Mouse (Mus musculus): Measurements from ENCODE around the gene Pkd2. TPM values are rescaled to one million over a fixed set of nuclear protein-coding genes. Genes with fewer than 3 reads are reported as not detected.

Gene Pkd2
- polyA plus RNA-seq (2014; fragmentation: Nextera tagmentation; extraction: Ambion mirVana): 6.3 and 7.3 TPM in 2 replicates

DNA sequence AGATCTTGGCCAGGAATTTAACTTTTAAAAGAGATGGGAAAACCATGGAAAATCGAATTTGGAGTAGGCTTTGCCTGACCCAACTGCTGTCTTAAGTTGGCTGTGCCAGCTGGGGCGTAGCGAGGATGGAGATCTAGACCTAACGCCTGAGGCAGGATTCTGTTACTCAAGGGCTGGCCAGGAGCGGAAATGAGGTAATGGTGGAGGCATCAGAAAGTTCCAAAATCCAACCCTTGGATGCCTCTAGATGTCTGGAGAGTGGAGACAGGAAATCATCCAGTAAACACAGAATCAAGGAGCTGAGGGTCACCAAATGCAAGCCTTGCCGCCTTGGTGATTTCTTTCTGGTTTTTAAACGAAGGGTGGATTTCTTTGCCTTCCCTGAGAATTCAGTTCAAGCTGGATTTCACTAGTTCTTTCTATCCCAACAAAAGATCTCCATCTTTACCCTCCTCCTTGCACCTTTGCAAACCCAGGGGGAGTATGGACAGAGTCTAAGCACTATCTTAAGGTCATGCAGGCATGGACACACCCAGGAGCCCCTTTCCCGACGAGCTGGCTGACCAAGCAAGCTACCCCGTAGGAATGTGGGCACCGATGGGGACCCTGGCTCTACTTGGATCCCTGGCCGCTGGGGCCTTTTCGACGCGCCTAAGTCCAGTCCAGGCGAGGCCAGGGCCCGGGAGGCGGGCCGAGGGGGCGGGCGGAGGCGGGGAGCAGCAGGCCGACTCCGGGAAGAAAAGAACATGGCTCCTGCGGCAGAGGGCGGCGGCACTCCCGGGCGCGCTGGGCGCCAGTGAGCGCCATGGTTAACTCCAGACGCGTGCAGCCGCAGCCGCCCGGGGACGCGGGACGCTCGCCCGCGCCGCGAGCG is at the start of gene Pkd2:
Gene Pkd2 (plus strand): TSS at position 619 of the 874 bp plus-strand sequence.
- ATAC-seq (peak; percentile 89), DNase-seq (ENCODE audit: low spot score) (peak; percentile 77)
- H3K9ac ChIP-seq (ENCODE audit: low read length): peak within 1 kb of the TSS; percentile 97
- H3K27me3 ChIP-seq (replicated peaks; ENCODE audit: control insufficient read depth, insufficient read depth, low read length): no peaks in the 10 kb centered on the region
- no peaks in the 10 kb centered on the region for H3K9me3 ChIP-seq (replicated peaks; ENCODE audit: control insufficient read depth, low read length)
- peak within 1 kb of the TSS; percentile 95 for H3K27ac ChIP-seq (ENCODE audit: low read depth, low read length)
- peak within 1 kb of the TSS; percentile 73 for H3K4me2 ChIP-seq (ENCODE audit: low read length)
- WGBS: 11% methylated on average over 46 of the region's 46 CpGs
- peaks cover 7% of the 10 kb centered on the region for H3K4me1 ChIP-seq (ENCODE audit: control insufficient read depth, insufficient read depth, low read length)
- no peaks in the 10 kb centered on the region for H3K36me3 ChIP-seq (ENCODE audit: control insufficient read depth, insufficient read depth, low read length)
- H3K4me3 ChIP-seq (ENCODE audit: low read depth, low read length): peak within 1 kb of the TSS; percentile 80

DNA sequence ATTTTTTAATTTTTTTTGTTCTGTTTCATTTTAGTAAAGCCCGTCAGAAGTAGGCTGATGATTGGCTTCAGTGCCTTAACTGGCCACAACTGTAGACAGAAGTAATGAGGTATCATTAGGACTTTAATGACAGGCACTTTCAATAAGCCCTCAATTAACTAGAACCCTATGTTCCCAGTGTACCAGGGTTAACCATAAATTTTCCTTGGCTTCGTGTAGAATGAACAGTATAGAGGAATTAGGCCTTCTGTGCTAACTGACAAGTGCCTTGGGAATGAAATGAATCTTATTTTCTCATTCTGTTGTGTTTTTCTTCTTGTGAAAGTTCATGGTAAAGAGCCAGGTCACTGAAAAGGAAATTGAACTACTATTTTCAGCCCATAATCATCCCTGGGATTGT is 43.3 kb upstream of the Pkd2 start:
- Histone ChIP-seq H3K9ac (ENCODE audit: low read length) (no peak overlapping the region), H3K27me3 (replicated peaks; ENCODE audit: control insufficient read depth, insufficient read depth, low read length) (no peaks in the 10 kb centered on the region), H3K4me1 (ENCODE audit: control insufficient read depth, insufficient read depth, low read length) (no peaks in the 10 kb centered on the region), H3K9me3 (replicated peaks; ENCODE audit: control insufficient read depth, low read length) (no peaks in the 10 kb centered on the region), H3K4me2 (ENCODE audit: low read length) (no peak overlapping the region), H3K36me3 (ENCODE audit: control insufficient read depth, insufficient read depth, low read length) (no peaks in the 10 kb centered on the region), H3K27ac (ENCODE audit: low read depth, low read length) (no peak overlapping the region), H3K4me3 (ENCODE audit: low read depth, low read length) (no peak overlapping the region)
- DNase-seq (ENCODE audit: low spot score) (peak; percentile 72), ATAC-seq (peak; percentile 81)
- WGBS: 19% methylated on average over 2 of the region's 2 CpGs

- 62% methylated on average over 3 of the region's 3 CpGs for WGBS
- H3K4me1 ChIP-seq (ENCODE audit: control insufficient read depth, insufficient read depth, low read length): no peaks in the 10 kb centered on the region
- no peaks in the 10 kb centered on the region for H3K36me3 ChIP-seq (ENCODE audit: control insufficient read depth, insufficient read depth, low read length)
- ATAC-seq (no peak), DNase-seq (ENCODE audit: low spot score) (no peak)
- no peaks in the 10 kb centered on the region for H3K9me3 ChIP-seq (replicated peaks; ENCODE audit: control insufficient read depth, low read length)
- H3K27me3 ChIP-seq (replicated peaks; ENCODE audit: control insufficient read depth, insufficient read depth, low read length): no peaks in the 10 kb centered on the region
- H3K4me2 ChIP-seq (ENCODE audit: low read length): no peak overlapping the region
- H3K9ac ChIP-seq (ENCODE audit: low read length): no peak overlapping the region
- no peak overlapping the region for H3K4me3 ChIP-seq (ENCODE audit: low read depth, low read length)
- no peak overlapping the region for H3K27ac ChIP-seq (ENCODE audit: low read depth, low read length)
These were observed 42.2 kb upstream of the Pkd2 start for GRCm38 (mm10) chr5:104417028-104417427.

DNA sequence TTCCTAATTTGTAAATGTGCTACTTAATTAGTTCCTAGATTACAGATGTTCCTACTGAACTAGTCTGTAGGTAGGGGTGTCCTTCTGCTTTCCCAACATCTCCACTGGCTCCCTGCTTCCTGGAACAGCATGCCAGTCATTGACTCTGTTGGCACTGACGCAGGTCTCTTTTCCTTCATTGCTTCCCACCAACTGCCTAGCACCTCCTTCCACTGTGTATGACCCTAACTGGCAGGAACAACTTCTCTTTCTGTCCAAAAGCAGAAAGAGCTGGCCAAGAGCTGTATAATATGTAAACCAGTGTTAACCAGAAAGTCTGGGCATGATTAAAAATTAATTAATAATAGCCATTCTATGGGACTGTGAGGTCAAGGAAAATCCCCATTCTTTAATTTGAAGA is 41.5 kb upstream of the Pkd2 start:
- H3K27me3 ChIP-seq (replicated peaks; ENCODE audit: control insufficient read depth, insufficient read depth, low read length): no peaks in the 10 kb centered on the region
- H3K4me3 ChIP-seq (ENCODE audit: low read depth, low read length): no peak overlapping the region
- H3K27ac ChIP-seq (ENCODE audit: low read depth, low read length): no peak overlapping the region
- H3K4me2 ChIP-seq (ENCODE audit: low read length): no peak overlapping the region
- no peak for DNase-seq (ENCODE audit: low spot score)
- no peaks in the 10 kb centered on the region for H3K9me3 ChIP-seq (replicated peaks; ENCODE audit: control insufficient read depth, low read length)
- no peak for ATAC-seq
- no peaks in the 10 kb centered on the region for H3K4me1 ChIP-seq (ENCODE audit: control insufficient read depth, insufficient read depth, low read length)
- no peaks in the 10 kb centered on the region for H3K36me3 ChIP-seq (ENCODE audit: control insufficient read depth, insufficient read depth, low read length)
- H3K9ac ChIP-seq (ENCODE audit: low read length): no peak overlapping the region
- WGBS: 85% methylated on average over 1 of the region's 1 CpGs

DNA sequence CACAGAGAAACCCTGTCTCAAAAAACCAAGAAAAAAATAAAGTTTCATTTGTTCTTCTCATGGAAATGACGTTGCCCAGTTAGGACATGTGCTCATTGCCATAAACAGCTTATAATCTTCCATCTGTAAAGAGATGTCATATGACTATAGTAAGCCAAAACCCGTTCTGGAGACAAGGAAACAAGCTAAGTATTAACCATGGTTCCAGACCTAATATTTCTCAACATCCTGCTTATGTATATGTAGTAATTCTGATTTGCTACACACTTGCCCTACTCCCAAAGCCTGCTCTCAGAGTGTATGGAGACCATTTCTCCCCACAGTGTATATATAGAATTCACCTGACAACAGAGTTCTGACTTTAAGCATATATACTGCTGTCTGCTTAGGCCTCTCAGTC is 37.2 kb upstream of the Pkd2 start:
- no peaks in the 10 kb centered on the region for H3K4me1 ChIP-seq (ENCODE audit: control insufficient read depth, insufficient read depth, low read length)

DNA sequence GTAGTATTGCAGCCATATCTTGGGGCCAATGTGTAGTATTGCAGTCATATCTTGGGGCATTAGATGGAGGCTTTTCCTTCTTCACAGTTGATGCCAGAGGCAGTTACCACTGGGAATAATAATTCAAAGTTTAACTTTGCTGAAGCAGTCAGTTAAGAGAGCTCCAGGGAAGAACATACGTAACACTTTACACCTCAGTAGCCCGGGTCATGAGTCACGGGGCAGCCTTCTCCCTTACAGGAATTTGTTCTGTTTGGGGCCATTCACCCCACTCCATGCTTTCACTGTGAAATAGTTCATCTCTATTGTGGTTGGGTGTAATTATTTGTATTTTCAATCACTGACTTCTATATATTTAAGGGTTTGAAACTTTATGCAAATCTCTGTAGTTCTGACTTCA is 35.4 kb upstream of the Pkd2 start:
- Histone ChIP-seq H3K36me3 (ENCODE audit: control insufficient read depth, insufficient read depth, low read length) (no peaks in the 10 kb centered on the region), H3K4me1 (ENCODE audit: control insufficient read depth, insufficient read depth, low read length) (no peaks in the 10 kb centered on the region), H3K27me3 (replicated peaks; ENCODE audit: control insufficient read depth, insufficient read depth, low read length) (no peaks in the 10 kb centered on the region), H3K27ac (ENCODE audit: low read depth, low read length) (no peak overlapping the region), H3K4me3 (ENCODE audit: low read depth, low read length) (no peak overlapping the region), H3K9me3 (replicated peaks; ENCODE audit: control insufficient read depth, low read length) (no peaks in the 10 kb centered on the region), H3K9ac (ENCODE audit: low read length) (no peak overlapping the region), H3K4me2 (ENCODE audit: low read length) (no peak overlapping the region)
- no peak for DNase-seq (ENCODE audit: low spot score)
- no peak for ATAC-seq
- 92% methylated on average over 3 of the region's 3 CpGs for WGBS

More for the DNA sequence above, 37.2 kb upstream of the Pkd2 start:
- no peak overlapping the region for H3K4me2 ChIP-seq (ENCODE audit: low read length)
- H3K4me3 ChIP-seq (ENCODE audit: low read depth, low read length): no peak overlapping the region
- no peak overlapping the region for H3K9ac ChIP-seq (ENCODE audit: low read length)
- 71% methylated on average over 2 of the region's 2 CpGs for WGBS
- DNase-seq (ENCODE audit: low spot score) (no peak), ATAC-seq (no peak)
- no peaks in the 10 kb centered on the region for H3K9me3 ChIP-seq (replicated peaks; ENCODE audit: control insufficient read depth, low read length)
- no peak overlapping the region for H3K27ac ChIP-seq (ENCODE audit: low read depth, low read length)
- H3K36me3 ChIP-seq (ENCODE audit: control insufficient read depth, insufficient read depth, low read length): no peaks in the 10 kb centered on the region
- no peaks in the 10 kb centered on the region for H3K27me3 ChIP-seq (replicated peaks; ENCODE audit: control insufficient read depth, insufficient read depth, low read length)

DNA sequence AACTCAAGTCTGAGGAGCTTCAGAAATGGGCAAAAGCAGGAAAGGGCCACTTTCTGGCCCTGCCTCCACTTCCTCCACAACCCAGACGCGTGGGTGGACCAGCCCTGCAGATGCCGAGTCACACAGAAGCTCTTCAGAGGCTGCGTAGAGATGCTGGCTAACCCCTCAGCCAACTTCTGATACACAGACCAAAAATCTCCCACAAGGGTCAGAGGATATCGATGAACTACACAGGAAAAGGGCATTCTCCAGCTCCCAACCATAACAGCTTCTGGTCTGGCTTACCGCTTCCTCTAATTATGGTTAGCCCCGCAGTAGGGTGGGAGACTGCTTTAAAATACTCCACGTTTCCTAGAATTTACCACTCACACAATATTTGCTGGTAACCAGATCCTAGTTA is 33.3 kb upstream of the Pkd2 start:
- no peak overlapping the region for H3K27ac ChIP-seq (ENCODE audit: low read depth, low read length)
- DNase-seq (ENCODE audit: low spot score) (no peak), ATAC-seq (no peak)
- 93% methylated on average over 8 of the region's 8 CpGs for WGBS
- H3K4me3 ChIP-seq (ENCODE audit: low read depth, low read length): no peak overlapping the region
- no peaks in the 10 kb centered on the region for H3K4me1 ChIP-seq (ENCODE audit: control insufficient read depth, insufficient read depth, low read length)
- H3K9me3 ChIP-seq (replicated peaks; ENCODE audit: control insufficient read depth, low read length): no peaks in the 10 kb centered on the region
- H3K4me2 ChIP-seq (ENCODE audit: low read length): no peak overlapping the region
- no peak overlapping the region for H3K9ac ChIP-seq (ENCODE audit: low read length)
- H3K27me3 ChIP-seq (replicated peaks; ENCODE audit: control insufficient read depth, insufficient read depth, low read length): no peaks in the 10 kb centered on the region
- no peaks in the 10 kb centered on the region for H3K36me3 ChIP-seq (ENCODE audit: control insufficient read depth, insufficient read depth, low read length)

DNA sequence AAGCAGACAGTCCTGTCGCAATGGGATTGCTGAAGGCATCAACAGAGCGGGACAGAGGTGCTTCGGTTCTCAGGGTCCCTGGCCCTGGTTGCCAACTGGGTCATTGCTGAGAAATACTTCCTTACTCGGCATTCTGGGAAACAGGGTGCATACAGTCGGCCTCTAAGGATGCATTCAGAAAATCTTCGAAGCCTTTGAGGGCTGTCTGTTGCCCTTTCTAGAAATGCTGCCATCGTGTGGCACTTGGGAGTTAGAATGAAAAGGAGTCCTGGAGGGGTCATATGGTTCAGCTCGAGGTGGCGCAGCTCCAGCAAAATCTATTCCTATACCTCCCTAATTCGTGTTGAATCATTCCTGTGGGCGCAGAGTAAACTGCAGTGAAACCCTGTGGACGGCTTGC is 26.4 kb upstream of the Pkd2 start:
- H3K27ac ChIP-seq (ENCODE audit: low read depth, low read length): no peak overlapping the region
- WGBS: 47% methylated on average over 12 of the region's 12 CpGs
- DNase-seq (ENCODE audit: low spot score): no peak
- H3K9ac ChIP-seq (ENCODE audit: low read length): no peak overlapping the region
- H3K27me3 ChIP-seq (replicated peaks; ENCODE audit: control insufficient read depth, insufficient read depth, low read length): no peaks in the 10 kb centered on the region
- ATAC-seq: no peak
- H3K9me3 ChIP-seq (replicated peaks; ENCODE audit: control insufficient read depth, low read length): no peaks in the 10 kb centered on the region
- H3K36me3 ChIP-seq (ENCODE audit: control insufficient read depth, insufficient read depth, low read length): no peaks in the 10 kb centered on the region
- H3K4me3 ChIP-seq (ENCODE audit: low read depth, low read length): no peak overlapping the region
- H3K4me1 ChIP-seq (ENCODE audit: control insufficient read depth, insufficient read depth, low read length): no peaks in the 10 kb centered on the region
- no peak overlapping the region for H3K4me2 ChIP-seq (ENCODE audit: low read length)

GRCm38 (mm10) chr5:104433968-104434565 is 25.2 kb upstream of the Pkd2 start:
- H3K4me3 ChIP-seq (ENCODE audit: low read depth, low read length): no peak overlapping the region
- no peaks in the 10 kb centered on the region for H3K9me3 ChIP-seq (replicated peaks; ENCODE audit: control insufficient read depth, low read length)
- no peak overlapping the region for H3K9ac ChIP-seq (ENCODE audit: low read length)
- no peaks in the 10 kb centered on the region for H3K4me1 ChIP-seq (ENCODE audit: control insufficient read depth, insufficient read depth, low read length)
- WGBS: 72% methylated on average over 6 of the region's 6 CpGs
- H3K4me2 ChIP-seq (ENCODE audit: low read length): no peak overlapping the region
- H3K27me3 ChIP-seq (replicated peaks; ENCODE audit: control insufficient read depth, insufficient read depth, low read length): no peaks in the 10 kb centered on the region
- ATAC-seq (no peak), DNase-seq (ENCODE audit: low spot score) (no peak)
- no peak overlapping the region for H3K27ac ChIP-seq (ENCODE audit: low read depth, low read length)
- no peaks in the 10 kb centered on the region for H3K36me3 ChIP-seq (ENCODE audit: control insufficient read depth, insufficient read depth, low read length)

All from forebrain, embryonic 14.5 days (tissue).